28 mouse cellular contexts compared by ENCODE assay signal in the genomic region with DNA sequence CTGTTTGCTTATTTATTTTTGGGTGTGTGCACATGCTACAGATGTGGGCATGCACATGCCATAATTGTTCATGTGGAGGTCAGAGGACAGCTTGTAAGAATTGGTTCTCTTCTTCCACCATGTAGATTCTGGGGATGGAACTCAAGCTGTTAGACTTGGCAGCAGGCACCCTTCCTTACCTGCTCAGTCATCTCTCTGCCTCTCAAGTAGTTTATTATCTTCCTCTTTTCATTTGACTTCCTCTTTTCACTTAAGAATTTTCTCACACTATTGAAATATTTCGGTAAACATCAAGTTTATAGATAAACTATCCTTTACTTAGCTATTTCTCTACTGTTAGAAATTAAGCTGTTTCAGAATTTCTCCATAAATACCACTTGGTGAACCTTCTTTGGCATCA. TPM values are rescaled to one million over a fixed set of nuclear protein-coding genes. Genes with fewer than 3 reads are reported as not detected.
DNase-seq lines count a peak whose midpoint lies in the region; ATAC-seq lines count a peak whose summit lies in the region.
"Had no signal": no experiment of that assay in that cellular context is flagged by ENCODE, and none has a peak within 500 bp of the region (broad histone marks: within the 10 kb centered on the region; RNA-seq: fewer than 3 reads in every experiment).

No protein-coding gene starts in this region.

- H3K27ac ChIP-seq in intestine, embryonic 15.5 days = no peak overlapping the region
- H3K27ac ChIP-seq in neural tube, embryonic 15.5 days (replicated peaks) = no peak overlapping the region
- H3K27ac ChIP-seq in midbrain, embryonic 10.5 days (replicated peaks) = no peak overlapping the region
- H3K27ac ChIP-seq: forebrain, embryonic 10.5 days; forebrain, embryonic 13.5 days; gastrocnemius, adult 2 months; heart, embryonic 15.5 days; hindbrain, embryonic 10.5 days; hindbrain, embryonic 13.5 days had no signal

- H3K27me3 ChIP-seq in splenic B cell, adult 2 months (ENCODE audit: control insufficient read depth, insufficient read depth, low read length, poor library complexity, severe bottlenecking) = no peaks in the 10 kb centered on the region
- H3K27me3 ChIP-seq in intestine, embryonic 15.5 days (replicated peaks) = peaks cover 4% of the 10 kb centered on the region; the same call in 1 of the 2 replicates
- H3K27me3 ChIP-seq in neural tube, embryonic 15.5 days (replicated peaks) = peaks cover 76% of the 10 kb centered on the region
- peaks cover 100% of the 10 kb centered on the region for H3K27me3 ChIP-seq in midbrain, embryonic 10.5 days (ENCODE audit: low read depth, poor library complexity, severe bottlenecking)

- DNase-seq in A20 (ENCODE audit: low read depth, low spot score) (peak; percentile 65), MEL-GATA-1-ER (ENCODE audit: extremely low read depth, low read depth) (peak; percentile 55)
- peak; percentile 3 for DNase-seq in splenic B cell, adult 2 months (ENCODE audit: low read depth, low spot score)
- no peak for DNase-seq in midbrain, embryonic 10.5 days (ENCODE audit: low spot score)
- DNase-seq: adrenal gland, adult 2 months; adrenal gland, postnatal 14 days; cerebellum, adult 11-12 months; cerebellum, adult 8-10 months; cerebellum, postnatal 10 days; cerebellum, postnatal 36 days; gastrocnemius, adult 2 months; gastrocnemius, postnatal 14 days; heart, adult 18-20 months; heart, postnatal 10 days; heart, postnatal 36 days had no signal

- H3K4me2 ChIP-seq in intestine, embryonic 15.5 days (replicated peaks) = no peak overlapping the region
- no peak overlapping the region for H3K4me2 ChIP-seq in neural tube, embryonic 15.5 days
- H3K4me2 ChIP-seq: forebrain, embryonic 13.5 days; heart, embryonic 12.5 days; heart, embryonic 15.5 days; hindbrain, embryonic 13.5 days had no signal

- H3K4me1 ChIP-seq in intestine, embryonic 15.5 days (replicated peaks) = no peaks in the 10 kb centered on the region
- no peaks in the 10 kb centered on the region for H3K4me1 ChIP-seq in neural tube, embryonic 15.5 days
- no peaks in the 10 kb centered on the region for H3K4me1 ChIP-seq in midbrain, embryonic 10.5 days
- H3K4me1 ChIP-seq: forebrain, embryonic 10.5 days; forebrain, embryonic 13.5 days; heart, embryonic 12.5 days; heart, embryonic 15.5 days; hindbrain, embryonic 10.5 days; hindbrain, embryonic 13.5 days had no signal

- H3K4me3 ChIP-seq in intestine, embryonic 15.5 days (replicated peaks) = no peak overlapping the region
- no peak overlapping the region for H3K4me3 ChIP-seq in neural tube, embryonic 15.5 days (replicated peaks)
- H3K4me3 ChIP-seq in midbrain, embryonic 10.5 days = no peak overlapping the region
- H3K4me3 ChIP-seq: forebrain, embryonic 10.5 days; forebrain, embryonic 13.5 days; gastrocnemius, adult 2 months; heart, embryonic 12.5 days; heart, embryonic 15.5 days; hindbrain, embryonic 10.5 days; hindbrain, embryonic 13.5 days had no signal

- WGBS in intestine, embryonic 15.5 days = 71% methylated on average over 1 of the region's 1 CpGs
- WGBS in neural tube, embryonic 15.5 days = 83% methylated on average over 1 of the region's 1 CpGs
- WGBS in midbrain, embryonic 10.5 days = 90% methylated on average over 1 of the region's 1 CpGs

- no peaks in the 10 kb centered on the region for H3K9me3 ChIP-seq in intestine, embryonic 15.5 days
- no peaks in the 10 kb centered on the region for H3K9me3 ChIP-seq in neural tube, embryonic 15.5 days (replicated peaks)
- H3K9me3 ChIP-seq in midbrain, embryonic 10.5 days (replicated peaks) = no peaks in the 10 kb centered on the region
- H3K9me3 ChIP-seq: forebrain, embryonic 10.5 days; forebrain, embryonic 13.5 days; heart, embryonic 12.5 days; heart, embryonic 15.5 days; hindbrain, embryonic 10.5 days; hindbrain, embryonic 13.5 days had no signal

- no peak overlapping the region for H3K9ac ChIP-seq in intestine, embryonic 15.5 days
- no peak overlapping the region for H3K9ac ChIP-seq in neural tube, embryonic 15.5 days (replicated peaks)
- H3K9ac ChIP-seq: forebrain, embryonic 13.5 days; heart, embryonic 12.5 days; heart, embryonic 15.5 days; hindbrain, embryonic 13.5 days had no signal

- H3K36me3 ChIP-seq in splenic B cell, adult 2 months (ENCODE audit: control insufficient read depth, insufficient read depth, low read length, poor library complexity, severe bottlenecking) = no peaks in the 10 kb centered on the region
- H3K36me3 ChIP-seq in intestine, embryonic 15.5 days = no peaks in the 10 kb centered on the region
- H3K36me3 ChIP-seq in neural tube, embryonic 15.5 days = no peaks in the 10 kb centered on the region; the same call in 1 of the 2 replicates
- no peaks in the 10 kb centered on the region for H3K36me3 ChIP-seq in midbrain, embryonic 10.5 days
- H3K36me3 ChIP-seq: forebrain, embryonic 10.5 days; heart, embryonic 15.5 days; hindbrain, embryonic 10.5 days had no signal

- ATAC-seq in megakaryocyte, adult 5-6 weeks (ENCODE audit: poor library complexity, severe bottlenecking) = peak; percentile 49; the same call in 1 of the 2 replicates
- no peak for ATAC-seq in intestine, embryonic 15.5 days
- ATAC-seq in neural tube, embryonic 15.5 days (ENCODE audit: low FRiP score) = no peak
- ATAC-seq: CD4-positive, CD25-positive, alpha-beta regulatory T cell, adult 4 months; forebrain, embryonic 13.5 days; forebrain, embryonic 16.5 days; hindbrain, embryonic 16.5 days; Patski had no signal

RNA-seq across cellular contexts. Expression of gene Kdm5c, which starts 18.1 kb away (rescaled TPM):
- 21.1 and 21.9 TPM in 2 replicates for total RNA-seq in megakaryocyte, adult 5-6 weeks (2015)
- 29.1 and 31.0 TPM in 2 replicates for total RNA-seq in megakaryocyte, adult 5-6 weeks (2017)
- 33.2 and 37.1 TPM in 2 replicates for polyA plus RNA-seq in intestine, embryonic 15.5 days (2015; fragmentation: Nextera tagmentation; extraction: Ambion mirVana)
- polyA plus RNA-seq in neural tube, embryonic 15.5 days (2015; fragmentation: Nextera tagmentation; extraction: Ambion mirVana) = 27.3 and 29.4 TPM in 2 replicates
- polyA plus RNA-seq in midbrain, embryonic 10.5 days (2016; fragmentation: Nextera tagmentation; extraction: Ambion mirVana) = 64.1 and 74.5 TPM in 2 replicates
